Mouse (Mus musculus): ENCODE data around the gene Cxcr3. TPM values are rescaled to one million over a fixed set of nuclear protein-coding genes. Genes with fewer than 3 reads are reported as not detected.

Gene Cxcr3
- 0.48 and 0.55 TPM in 2 replicates for polyA plus RNA-seq (2012; rRNA removed)

DNA sequence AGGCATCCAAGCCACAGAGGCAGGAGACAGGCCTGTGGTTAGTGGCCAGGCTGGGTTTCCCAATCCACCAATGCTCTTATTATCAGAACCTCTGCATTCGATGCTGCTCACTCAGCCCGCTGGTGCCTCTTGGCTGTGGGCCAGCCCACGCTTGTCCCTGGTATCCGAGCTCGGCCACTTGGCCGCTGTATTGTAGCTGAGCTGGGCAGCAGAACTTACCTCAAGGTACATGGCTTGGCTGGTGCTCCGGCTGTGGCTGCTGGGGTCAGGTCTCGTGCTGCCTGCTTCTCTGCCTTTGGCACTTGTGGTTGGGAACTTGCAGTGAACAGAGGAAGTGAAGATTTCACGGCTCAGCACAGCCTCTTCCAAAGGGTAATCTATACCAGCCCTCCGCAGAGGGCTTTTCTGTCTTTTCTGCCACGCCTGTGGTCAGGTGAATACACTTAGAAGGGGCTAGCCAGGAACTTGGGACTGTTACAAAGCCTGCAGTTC lies at the start of gene Cxcr3:
Cxcr3 (minus strand) TSS at position 442 of the 492 bp plus-strand sequence.

Other genes with a start within 250 kb of the Cxcr3 start
- gene Taf1, start 201.5 kb downstream of the Cxcr3 start, polyA plus RNA-seq (2012; rRNA removed): 7.6 and 7.7 TPM in 2 replicates
- gene Ogt, start 94.2 kb downstream of the Cxcr3 start, polyA plus RNA-seq (2012; rRNA removed): 59.0 and 67.5 TPM in 2 replicates
- 0.02 TPM in 2 replicates for gene Gm4779, start 60.2 kb upstream of the Cxcr3 start, polyA plus RNA-seq (2012; rRNA removed)
- 0.02 TPM in 1 of 2 replicates, not detected in the other for gene 8030474K03Rik, start 60.4 kb upstream of the Cxcr3 start, polyA plus RNA-seq (2012; rRNA removed)
- gene Nhsl2, start 115.1 kb upstream of the Cxcr3 start, polyA plus RNA-seq (2012; rRNA removed): 0.72 and 1.0 TPM in 2 replicates